In genomic region chr11:68583225-68583624, GRCm38 (mm10) we compare ENCODE assay signal across 12 mouse cellular contexts. TPM values are rescaled to one million over a fixed set of nuclear protein-coding genes. Genes with fewer than 3 reads are reported as not detected.
DNase-seq lines count a peak whose midpoint lies in the region; ATAC-seq and TF ChIP-seq lines count a peak whose summit lies in the region.
"Had no signal": no experiment of that assay in that cellular context is flagged by ENCODE, and none has a peak within 500 bp of the region (broad histone marks: within the 10 kb centered on the region; RNA-seq: fewer than 3 reads in every experiment).

No protein-coding gene starts in this region.

- H3K36me3 ChIP-seq in hindbrain, embryonic 15.5 days = no peaks in the 10 kb centered on the region
- H3K36me3 ChIP-seq in hindbrain, embryonic 10.5 days = no peaks in the 10 kb centered on the region
- no peaks in the 10 kb centered on the region for H3K36me3 ChIP-seq in intestine, postnatal 0 days (ENCODE audit: control insufficient read depth, insufficient read depth)
- H3K36me3 ChIP-seq: limb, embryonic 12.5 days had no signal

- 43% methylated on average over 13 of the region's 13 CpGs for WGBS in hindbrain, embryonic 15.5 days
- 86% methylated on average over 13 of the region's 13 CpGs for WGBS in hindbrain, embryonic 10.5 days
- 91% methylated on average over 13 of the region's 13 CpGs for WGBS in intestine, postnatal 0 days

- H3K4me3 ChIP-seq in hindbrain, embryonic 15.5 days = no peak overlapping the region
- no peak overlapping the region for H3K4me3 ChIP-seq in hindbrain, embryonic 10.5 days
- H3K4me3 ChIP-seq in intestine, postnatal 0 days (ENCODE audit: low read depth, low read length) = no peak overlapping the region
- H3K4me3 ChIP-seq: limb, embryonic 12.5 days; megakaryocyte, embryonic 14.5 days had no signal

- H3K9me3 ChIP-seq in hindbrain, embryonic 15.5 days = no peaks in the 10 kb centered on the region
- H3K9me3 ChIP-seq in hindbrain, embryonic 10.5 days = no peaks in the 10 kb centered on the region
- no peaks in the 10 kb centered on the region for H3K9me3 ChIP-seq in intestine, postnatal 0 days (ENCODE audit: control insufficient read depth)
- H3K9me3 ChIP-seq: limb, embryonic 12.5 days; megakaryocyte, embryonic 14.5 days had no signal

- DNase-seq in hindbrain, embryonic 10.5 days (ENCODE audit: low spot score) = no peak
- DNase-seq in cerebellum, postnatal 14 days = peak; percentile 64 to 72
- DNase-seq in layer of hippocampus, postnatal 25 days (ENCODE audit: extremely low spot score in 1 of 2, low spot score in 1 of 2) = peak; percentile 28 to 51
- peak; percentile 77 for DNase-seq in right cerebral cortex, adult 18-20 months
- no peak for DNase-seq in urinary bladder, adult 18-20 months (ENCODE audit: low spot score in 2 of 2)
- DNase-seq in embryo, embryonic 9.5 days (ENCODE audit: extremely low spot score) = no peak
- DNase-seq: gastrocnemius, postnatal 36 days; thymus, postnatal 36 days had no signal

- no peak overlapping the region for H3K9ac ChIP-seq in hindbrain, embryonic 15.5 days
- H3K9ac ChIP-seq in intestine, postnatal 0 days (ENCODE audit: low read depth, low read length) = no peak overlapping the region
- H3K9ac ChIP-seq: limb, embryonic 12.5 days had no signal

- peaks cover 22% of the 10 kb centered on the region for H3K4me1 ChIP-seq in hindbrain, embryonic 15.5 days (replicated peaks)
- peaks cover 34% of the 10 kb centered on the region for H3K4me1 ChIP-seq in hindbrain, embryonic 10.5 days (replicated peaks)
- H3K4me1 ChIP-seq in intestine, postnatal 0 days (replicated peaks; ENCODE audit: control insufficient read depth, insufficient read depth, low read length) = no peaks in the 10 kb centered on the region
- H3K4me1 ChIP-seq: megakaryocyte, embryonic 14.5 days had no signal

- H3K27ac ChIP-seq in hindbrain, embryonic 15.5 days (replicated peaks) = peak overlapping the region; percentile 62
- no peak overlapping the region for H3K27ac ChIP-seq in hindbrain, embryonic 10.5 days
- no peak overlapping the region for H3K27ac ChIP-seq in intestine, postnatal 0 days (ENCODE audit: low read depth, low read length)
- H3K27ac ChIP-seq: limb, embryonic 12.5 days had no signal

- no peak for TF ChIP-seq CTCF in intestine, postnatal 0 days (IDR thresholded peaks at IDR 0.05; ENCODE audit: low read depth)

- ATAC-seq in hindbrain, embryonic 15.5 days (ENCODE audit: low FRiP score, low read depth) = no peak
- no peak for ATAC-seq in intestine, postnatal 0 days

- H3K27me3 ChIP-seq in hindbrain, embryonic 15.5 days = no peaks in the 10 kb centered on the region
- no peaks in the 10 kb centered on the region for H3K27me3 ChIP-seq in hindbrain, embryonic 10.5 days (ENCODE audit: insufficient read depth, poor library complexity, severe bottlenecking)
- H3K27me3 ChIP-seq in intestine, postnatal 0 days (replicated peaks; ENCODE audit: control insufficient read depth, insufficient read depth, low read length) = no peaks in the 10 kb centered on the region
- H3K27me3 ChIP-seq: limb, embryonic 12.5 days had no signal

- H3K4me2 ChIP-seq in hindbrain, embryonic 15.5 days = peak overlapping the region; percentile 35
- no peak overlapping the region for H3K4me2 ChIP-seq in intestine, postnatal 0 days (replicated peaks; ENCODE audit: low read depth)
- H3K4me2 ChIP-seq: limb, embryonic 12.5 days had no signal

RNA-seq across cellular contexts. Expression of gene Ccdc42, which starts 3.6 kb away (rescaled TPM):
- 0.17 and 0.25 TPM in 2 replicates for polyA plus RNA-seq in hindbrain, embryonic 15.5 days (2015; fragmentation: Nextera tagmentation; extraction: Ambion mirVana)
- polyA plus RNA-seq in hindbrain, embryonic 10.5 days (2016; fragmentation: Nextera tagmentation; extraction: Ambion mirVana) = 2.5 and 3.1 TPM in 2 replicates
- 1 to 10 TPM; 2.0 to 2.4 TPM for total RNA-seq in layer of hippocampus, postnatal 25 days (2021)
- polyA plus RNA-seq in intestine, postnatal 0 days (2015; fragmentation: Nextera tagmentation; extraction: Ambion mirVana) = 0.21 TPM in 1 of 2 replicates, not detected in the other
- total RNA-seq: gastrocnemius, postnatal 36 days had no signal

RNA-seq across cellular contexts. Expression of gene Mfsd6l, which starts 27.2 kb away (rescaled TPM):
- polyA plus RNA-seq in hindbrain, embryonic 15.5 days (2015; fragmentation: Nextera tagmentation; extraction: Ambion mirVana) = not detected in 2 replicates
- 0.17 and 0.22 TPM in 2 replicates for polyA plus RNA-seq in hindbrain, embryonic 10.5 days (2016; fragmentation: Nextera tagmentation; extraction: Ambion mirVana)
- not detected for total RNA-seq in layer of hippocampus, postnatal 25 days (2021)
- 7.7 and 8.3 TPM in 2 replicates for polyA plus RNA-seq in intestine, postnatal 0 days (2015; fragmentation: Nextera tagmentation; extraction: Ambion mirVana)
- total RNA-seq: gastrocnemius, postnatal 36 days had no signal
- polyA plus RNA-seq: limb, embryonic 12.5 days had no signal

Comparison
In these comparisons a context has a peak if more than half of its experiments do, and no peak if none do; other contexts are left out.
1. DNase-seq: peak in cerebellum, postnatal 14 days (2 of 2), layer of hippocampus, postnatal 25 days (2 of 2) and right cerebral cortex, adult 18-20 months (single experiment); none in hindbrain, embryonic 10.5 days (single experiment), urinary bladder, adult 18-20 months (0 of 2) and embryo, embryonic 9.5 days (single experiment).